Mouse (Mus musculus) embryonic fibroblast, embryonic 13.5 days (primary cell): ENCODE data around the gene Ndufb6. TPM values are rescaled to one million over a fixed set of nuclear protein-coding genes. Genes with fewer than 3 reads are reported as not detected.

Source experiments
- H3K27ac ChIP-seq: 2 replicates; pipeline ENCODE4 v1.5.1; 2012; ENCODE audit warnings: low read length, control low read depth, inconsistent platforms; ENCODE audit not compliant: insufficient read depth
- H3K4me1 ChIP-seq: 2 replicates; pipeline ENCODE4 v1.6.1; 2011; ENCODE audit warnings: low read length; ENCODE audit not compliant: control insufficient read depth, insufficient read depth
- H3K4me3 ChIP-seq: 2 replicates; pipeline ENCODE4 v1.5.1; 2011; ENCODE audit warnings: mild to moderate bottlenecking, control low read depth, low read length; ENCODE audit not compliant: insufficient read depth
- CTCF ChIP-seq: IDR thresholded peaks from 2 replicates; pipeline ENCODE4 v1.5.1; 2011; ENCODE audit warnings: mild to moderate bottlenecking, control low read depth, low read length, moderate library complexity, borderline replicate concordance; ENCODE audit not compliant: insufficient read depth
- POLR2A ChIP-seq: IDR thresholded peaks from 2 replicates; pipeline ENCODE4 v1.6.1; 2011; ENCODE audit warnings: low read depth, mild to moderate bottlenecking, control low read depth, low read length, moderate library complexity
- polyA plus RNA-seq: library from polyadenylated mRNA; stranded (reverse); fragments of >200 nt; gene quantifications from 2 replicates; pipeline ENCODE4 v1.2.4, GENCODE M21; 2011; ENCODE audit warnings: low read depth; ENCODE audit not compliant: missing spikeins, insufficient read length

Gene Ndufb6
- polyA plus RNA-seq, 1 experiment, result 135 TPM

- H3K4me3 ChIP-seq, result no peak overlapping the region
- H3K4me1 ChIP-seq, result no peaks in the 10 kb centered on the region
- no peak for TF ChIP-seq POLR2A
- TF ChIP-seq CTCF, result no peak
- no peak overlapping the region for H3K27ac ChIP-seq
Measured at GRCm38 (mm10) chr4:40221004-40221760, 58.0 kb downstream of the Ndufb6 start.

Other genes starting within 250 kb of the Ndufb6 start
- gene Aco1, start 136.3 kb downstream of the Ndufb6 start, polyA plus RNA-seq, result 44.6 and 46.0 TPM in 2 replicates
- 58.4 and 62.7 TPM in 2 replicates for gene Ddx58, start 39.6 kb downstream of the Ndufb6 start, polyA plus RNA-seq
- 9.6 and 10.8 TPM in 2 replicates for gene Smim27, start 9.8 kb downstream of the Ndufb6 start, polyA plus RNA-seq
- gene Topors, start 9.6 kb downstream of the Ndufb6 start, polyA plus RNA-seq, result 39.4 and 42.0 TPM in 2 replicates
- 0.23 TPM in 1 of 2 replicates, not detected in the other for gene Tmem215, start 192.8 kb upstream of the Ndufb6 start, polyA plus RNA-seq